Mouse (Mus musculus): ENCODE data around the gene Zbtb8a. TPM values are rescaled to one million over a fixed set of nuclear protein-coding genes. Genes with fewer than 3 reads are reported as not detected.

Zbtb8a gene
- polyA plus RNA-seq, 1 experiment from 2014 or later: 6.0 TPM

DNA sequence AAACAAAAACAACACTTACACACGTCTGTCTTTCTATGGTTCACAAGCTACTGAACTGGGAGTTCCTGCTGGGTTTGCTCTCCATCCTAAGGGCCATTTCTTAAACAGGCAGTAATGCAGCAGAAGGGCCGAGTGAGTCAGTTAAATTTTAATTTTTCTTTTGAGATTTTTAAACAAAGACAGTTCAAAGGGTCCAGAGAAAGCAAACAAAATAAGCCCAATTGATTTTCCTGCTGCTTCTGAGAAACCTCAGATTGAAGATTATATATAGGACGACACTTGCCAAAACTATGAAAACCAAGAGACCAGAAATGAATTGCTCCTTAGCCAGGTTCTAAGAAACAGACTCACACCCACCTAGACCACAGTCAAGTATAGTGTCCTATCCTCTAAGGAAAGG, 64.0 kb downstream of the Zbtb8a start:
- Histone ChIP-seq H3K4me3 (no peak overlapping the region), H3K27ac (no peak overlapping the region), H3K36me3 (replicated peaks) (peaks cover 100% of the 10 kb centered on the region), H3K4me1 (no peaks in the 10 kb centered on the region), H3K27me3 (ENCODE audit: poor library complexity, severe bottlenecking) (no peaks in the 10 kb centered on the region), H3K9me3 (no peaks in the 10 kb centered on the region)
- DNase-seq (ENCODE audit: extremely low spot score, low spot score): no peak
- 89% methylated on average over 3 of the region's 3 CpGs for WGBS

- no peak overlapping the region for H3K27ac ChIP-seq
- H3K36me3 ChIP-seq (replicated peaks): peaks cover 84% of the 10 kb centered on the region
- WGBS: 90% methylated on average over 1 of the region's 1 CpGs
- H3K4me3 ChIP-seq: no peak overlapping the region
- no peak for DNase-seq (ENCODE audit: extremely low spot score, low spot score)
- no peaks in the 10 kb centered on the region for H3K4me1 ChIP-seq
- H3K27me3 ChIP-seq (ENCODE audit: poor library complexity, severe bottlenecking): no peaks in the 10 kb centered on the region
- H3K9me3 ChIP-seq: no peaks in the 10 kb centered on the region
Observed at GRCm38 (mm10) chr4:129307936-129308335, 70.0 kb downstream of the Zbtb8a start.

DNA sequence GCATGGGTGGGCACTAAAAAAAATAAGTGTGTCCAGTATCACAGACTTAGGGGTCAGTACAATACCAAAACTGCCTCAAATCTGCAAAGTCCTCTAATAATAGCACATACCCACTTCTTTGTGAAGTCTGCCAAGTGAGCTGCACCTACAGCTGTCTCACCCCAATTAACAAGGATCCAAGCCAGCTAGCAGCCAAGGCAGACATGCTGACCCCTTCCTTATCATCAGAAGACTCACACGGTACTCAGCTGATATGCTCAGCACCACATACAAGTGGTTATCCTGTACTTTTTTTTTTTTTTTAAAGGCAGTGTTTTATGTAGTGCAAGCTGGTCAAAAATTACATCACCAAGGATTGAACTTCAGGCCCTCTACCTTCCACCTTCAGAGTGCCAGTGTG, 73.6 kb downstream of the Zbtb8a start:
- no peak for DNase-seq (ENCODE audit: extremely low spot score, low spot score)
- H3K4me1 ChIP-seq: peaks cover 4% of the 10 kb centered on the region
- 85% methylated on average over 1 of the region's 1 CpGs for WGBS
- H3K27me3 ChIP-seq (ENCODE audit: poor library complexity, severe bottlenecking): no peaks in the 10 kb centered on the region
- peaks cover 47% of the 10 kb centered on the region for H3K36me3 ChIP-seq (replicated peaks)
- peaks cover 11% of the 10 kb centered on the region for H3K9me3 ChIP-seq
- H3K27ac ChIP-seq: no peak overlapping the region
- H3K4me3 ChIP-seq: no peak overlapping the region

DNA sequence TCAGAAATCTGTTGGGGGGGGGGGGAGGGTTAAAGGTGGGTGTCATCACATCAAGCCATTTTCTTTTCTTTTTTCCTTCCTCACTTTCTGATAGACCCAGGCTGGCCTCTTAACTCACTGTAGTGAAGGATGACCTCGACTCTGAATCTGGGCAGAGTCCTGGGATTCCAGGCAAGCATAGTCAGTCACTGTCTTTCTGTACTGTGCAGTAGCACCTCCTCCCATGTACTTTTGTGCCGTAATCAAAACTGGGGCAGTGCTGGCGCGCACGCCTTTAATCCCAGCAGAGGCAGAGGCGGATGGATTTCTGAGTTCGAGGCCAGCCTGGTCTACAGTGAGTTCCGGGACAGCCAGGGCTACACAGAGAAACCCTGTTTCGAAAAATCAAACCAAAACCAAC, 74.1 kb downstream of the Zbtb8a start:
- Histone ChIP-seq H3K27ac (no peak overlapping the region), H3K36me3 (replicated peaks) (peaks cover 42% of the 10 kb centered on the region), H3K4me3 (no peak overlapping the region), H3K4me1 (peaks cover 8% of the 10 kb centered on the region), H3K9me3 (peaks cover 11% of the 10 kb centered on the region), H3K27me3 (ENCODE audit: poor library complexity, severe bottlenecking) (no peaks in the 10 kb centered on the region)
- no peak for DNase-seq (ENCODE audit: extremely low spot score, low spot score)
- WGBS: 94% methylated on average over 9 of the region's 9 CpGs

Other genes starting within 250 kb of the Zbtb8a start
- gene Fndc5, start 241.1 kb downstream of the Zbtb8a start, polyA plus RNA-seq (2016; fragmentation: Nextera tagmentation; extraction: Ambion mirVana): 0.56 and 0.93 TPM in 2 replicates
- 29.4 and 29.7 TPM in 2 replicates for gene S100pbp, start 188.4 kb downstream of the Zbtb8a start, polyA plus RNA-seq (2016; fragmentation: Nextera tagmentation; extraction: Ambion mirVana)
- 109 and 120 TPM in 2 replicates for gene Yars, start 188.4 kb downstream of the Zbtb8a start, polyA plus RNA-seq (2016; fragmentation: Nextera tagmentation; extraction: Ambion mirVana)
- 3.3 and 3.9 TPM in 2 replicates for gene C77080, start 116.7 kb downstream of the Zbtb8a start, polyA plus RNA-seq (2016; fragmentation: Nextera tagmentation; extraction: Ambion mirVana)
- gene Sync, start 90.5 kb downstream of the Zbtb8a start, polyA plus RNA-seq (2016; fragmentation: Nextera tagmentation; extraction: Ambion mirVana): 0.41 and 0.50 TPM in 2 replicates
- gene Rbbp4, start 42.7 kb downstream of the Zbtb8a start, polyA plus RNA-seq (2016; fragmentation: Nextera tagmentation; extraction: Ambion mirVana): 546 and 553 TPM in 2 replicates
- gene Zbtb8os, start 42.4 kb downstream of the Zbtb8a start, polyA plus RNA-seq (2016; fragmentation: Nextera tagmentation; extraction: Ambion mirVana): 46.5 and 55.4 TPM in 2 replicates
- 1.4 and 2.2 TPM in 2 replicates for gene Zbtb8b, start 62.7 kb upstream of the Zbtb8a start, polyA plus RNA-seq (2016; fragmentation: Nextera tagmentation; extraction: Ambion mirVana)
- 18.0 and 19.5 TPM in 2 replicates for gene Bsdc1, start 83.5 kb upstream of the Zbtb8a start, polyA plus RNA-seq (2016; fragmentation: Nextera tagmentation; extraction: Ambion mirVana)
- not detected in 2 replicates for gene Tssk3, start 112.9 kb upstream of the Zbtb8a start, polyA plus RNA-seq (2016; fragmentation: Nextera tagmentation; extraction: Ambion mirVana)
- gene Fam229a, start 113.1 kb upstream of the Zbtb8a start, polyA plus RNA-seq (2016; fragmentation: Nextera tagmentation; extraction: Ambion mirVana): not detected in 2 replicates
- 1,441 and 1,446 TPM in 2 replicates for gene Marcksl1, start 135.5 kb upstream of the Zbtb8a start, polyA plus RNA-seq (2016; fragmentation: Nextera tagmentation; extraction: Ambion mirVana)
- gene Hdac1, start 164.6 kb upstream of the Zbtb8a start, polyA plus RNA-seq (2016; fragmentation: Nextera tagmentation; extraction: Ambion mirVana): 294 and 319 TPM in 2 replicates
- gene Lck, start 195.5 kb upstream of the Zbtb8a start, polyA plus RNA-seq (2016; fragmentation: Nextera tagmentation; extraction: Ambion mirVana): 13.9 and 15.7 TPM in 2 replicates
- gene Fam167b, start 200.4 kb upstream of the Zbtb8a start, polyA plus RNA-seq (2016; fragmentation: Nextera tagmentation; extraction: Ambion mirVana): 1.2 TPM in 2 replicates
- 298 and 315 TPM in 2 replicates for gene Eif3i, start 222.5 kb upstream of the Zbtb8a start, polyA plus RNA-seq (2016; fragmentation: Nextera tagmentation; extraction: Ambion mirVana)
- 224 and 227 TPM in 2 replicates for gene Tmem234, start 222.6 kb upstream of the Zbtb8a start, polyA plus RNA-seq (2016; fragmentation: Nextera tagmentation; extraction: Ambion mirVana)
- 2.0 and 2.2 TPM in 2 replicates for gene Dcdc2b, start 236.1 kb upstream of the Zbtb8a start, polyA plus RNA-seq (2016; fragmentation: Nextera tagmentation; extraction: Ambion mirVana)
- gene Iqcc, start 241.0 kb upstream of the Zbtb8a start, polyA plus RNA-seq (2016; fragmentation: Nextera tagmentation; extraction: Ambion mirVana): 30.4 and 34.8 TPM in 2 replicates
- 43.9 and 47.1 TPM in 2 replicates for gene Ccdc28b, start 245.8 kb upstream of the Zbtb8a start, polyA plus RNA-seq (2016; fragmentation: Nextera tagmentation; extraction: Ambion mirVana)